Mouse (Mus musculus): ENCODE measurements around the gene Adam23. TPM values are rescaled to one million over a fixed set of nuclear protein-coding genes. Genes with fewer than 3 reads are reported as not detected.

The Adam23 gene
- polyA plus RNA-seq, 1 experiment from 2014 or later, result 13.6 TPM

DNA sequence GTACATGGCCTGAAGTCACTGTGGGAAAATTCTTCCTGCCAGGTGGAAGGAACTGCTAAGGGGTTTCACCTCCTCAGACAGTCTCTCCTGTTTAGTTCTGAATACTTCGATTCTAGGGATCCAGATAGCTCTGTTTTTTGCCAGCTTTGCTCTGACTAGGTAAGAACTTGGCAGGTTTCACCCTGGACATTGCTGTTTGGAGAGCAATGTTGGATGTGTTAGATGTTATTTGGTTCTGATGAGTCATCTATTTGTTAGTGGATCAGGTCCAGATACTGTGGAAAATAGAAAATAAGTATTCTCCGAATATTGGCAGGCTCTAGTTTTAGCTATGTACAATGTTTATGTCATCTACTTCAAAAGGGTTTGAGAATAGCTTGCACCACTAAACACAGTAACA, 41.0 kb downstream of the Adam23 start:
- no peak overlapping the region for H3K4me2 ChIP-seq
- H3K27me3 ChIP-seq, result no peaks in the 10 kb centered on the region
- no peak for ATAC-seq (ENCODE audit: low FRiP score, low read depth)
- H3K4me3 ChIP-seq, result no peak overlapping the region
- H3K4me1 ChIP-seq (replicated peaks), result no peaks in the 10 kb centered on the region
- no peaks in the 10 kb centered on the region; the same call in 1 of the 2 replicates for H3K36me3 ChIP-seq
- H3K9ac ChIP-seq, result no peak overlapping the region
- H3K27ac ChIP-seq (replicated peaks), result no peak overlapping the region
- H3K9me3 ChIP-seq, result no peaks in the 10 kb centered on the region
- WGBS, result 92% methylated on average over 2 of the region's 2 CpGs

DNA sequence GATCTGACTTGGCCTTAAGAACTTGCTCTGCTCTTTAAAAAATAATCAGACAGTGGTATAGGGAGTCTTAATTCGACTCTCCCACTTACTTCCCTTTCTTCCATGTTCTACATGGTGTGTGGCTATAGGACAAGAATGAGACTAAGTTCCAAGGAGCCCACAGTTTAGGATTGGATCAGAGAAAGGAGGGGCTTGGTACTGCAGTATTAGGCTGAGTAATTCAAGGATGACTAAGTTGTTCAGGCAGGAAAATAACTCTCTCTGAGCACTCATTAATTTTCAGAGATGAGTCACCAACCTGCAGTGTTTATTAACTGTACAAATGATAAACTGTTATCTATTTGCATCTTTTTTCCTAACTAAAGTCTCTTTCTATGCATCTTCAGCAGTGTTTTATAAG, 45.3 kb downstream of the Adam23 start:
- Histone ChIP-seq H3K9ac (no peak overlapping the region), H3K36me3 (no peaks in the 10 kb centered on the region; the same call in 1 of the 2 replicates), H3K4me2 (no peak overlapping the region), H3K9me3 (no peaks in the 10 kb centered on the region), H3K27ac (replicated peaks) (no peak overlapping the region), H3K4me3 (no peak overlapping the region), H3K4me1 (replicated peaks) (no peaks in the 10 kb centered on the region), H3K27me3 (no peaks in the 10 kb centered on the region)
- no peak for ATAC-seq (ENCODE audit: low FRiP score, low read depth)
- WGBS, result 63% methylated on average over 1 of the region's 1 CpGs

DNA sequence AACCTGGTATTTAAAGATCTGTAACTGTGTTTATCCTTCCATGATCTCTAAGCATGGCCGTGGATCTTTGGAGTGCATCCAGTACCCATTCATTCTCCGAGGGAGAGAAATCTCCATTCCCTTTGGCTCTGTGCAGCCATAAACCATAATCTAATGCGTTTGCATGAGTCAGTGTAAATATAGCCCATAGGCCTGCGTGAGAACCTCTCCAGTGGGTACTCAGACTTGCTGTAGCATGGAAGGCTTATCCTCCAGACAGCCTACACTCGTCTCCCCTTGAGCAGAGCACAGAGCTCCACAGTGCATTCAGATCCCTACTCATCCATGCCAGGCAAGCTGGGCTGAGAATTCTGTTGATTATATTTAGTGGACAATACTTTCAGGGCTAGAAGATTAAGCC, 47.6 kb downstream of the Adam23 start:
- H3K27me3 ChIP-seq, result no peaks in the 10 kb centered on the region
- H3K4me1 ChIP-seq (replicated peaks), result no peaks in the 10 kb centered on the region
- H3K36me3 ChIP-seq, result no peaks in the 10 kb centered on the region
- 71% methylated on average over 5 of the region's 5 CpGs for whole genome bisulfite sequencing
- no peak overlapping the region for H3K9ac ChIP-seq
- no peak overlapping the region for H3K4me2 ChIP-seq
- no peak overlapping the region for H3K27ac ChIP-seq (replicated peaks)
- no peak overlapping the region for H3K4me3 ChIP-seq
- ATAC-seq (ENCODE audit: low FRiP score, low read depth), result no peak
- no peaks in the 10 kb centered on the region for H3K9me3 ChIP-seq

DNA sequence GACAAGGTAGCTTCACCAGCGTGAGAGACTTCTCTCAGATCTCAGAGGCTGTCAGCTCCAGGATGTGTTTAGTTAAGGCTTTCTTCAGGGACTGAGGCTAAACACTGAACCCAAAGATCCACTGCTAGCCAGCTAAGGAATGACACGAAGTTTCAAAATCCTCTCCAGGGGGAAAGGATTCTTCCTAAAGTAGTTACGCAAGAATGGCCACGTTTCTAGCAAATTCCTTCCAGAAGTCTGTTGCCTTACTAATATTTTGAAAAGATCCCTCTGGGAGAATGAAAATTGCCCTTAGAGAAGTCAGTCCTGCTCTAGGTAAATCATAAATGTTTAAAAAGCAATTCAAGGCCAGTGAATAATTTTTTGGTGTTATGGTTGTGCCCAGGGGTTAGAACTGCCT, 61.7 kb downstream of the Adam23 start:
- Histone ChIP-seq H3K27ac (replicated peaks) (no peak overlapping the region), H3K4me2 (no peak overlapping the region), H3K4me3 (no peak overlapping the region), H3K27me3 (no peaks in the 10 kb centered on the region), H3K9me3 (no peaks in the 10 kb centered on the region), H3K9ac (no peak overlapping the region), H3K36me3 (no peaks in the 10 kb centered on the region), H3K4me1 (replicated peaks) (no peaks in the 10 kb centered on the region)
- ATAC-seq (ENCODE audit: low FRiP score, low read depth), result no peak
- WGBS, result 80% methylated on average over 4 of the region's 4 CpGs

DNA sequence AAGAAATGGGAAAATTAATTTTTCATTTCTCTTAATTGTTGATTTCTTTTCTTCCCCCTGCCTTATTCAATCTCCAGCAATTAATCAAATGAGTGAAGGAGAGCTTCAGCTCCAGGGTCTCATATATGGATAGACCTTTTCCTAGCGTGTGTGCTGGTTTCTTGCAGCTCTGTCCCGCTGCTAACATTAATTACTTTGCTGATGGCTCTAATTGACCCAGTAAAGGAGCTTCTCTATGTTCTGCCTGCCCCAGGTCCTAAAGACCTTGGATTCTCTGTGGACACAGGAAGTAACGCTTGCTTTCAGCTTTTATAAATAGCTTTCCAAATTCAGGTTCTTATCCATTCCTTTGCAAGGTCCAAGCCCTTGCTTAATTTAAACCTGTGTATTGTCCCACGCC, 63.1 kb downstream of the Adam23 start:
- Histone ChIP-seq H3K4me1 (replicated peaks) (no peaks in the 10 kb centered on the region), H3K36me3 (no peaks in the 10 kb centered on the region), H3K27me3 (no peaks in the 10 kb centered on the region), H3K4me3 (no peak overlapping the region), H3K4me2 (no peak overlapping the region), H3K9ac (no peak overlapping the region), H3K27ac (replicated peaks) (no peak overlapping the region), H3K9me3 (no peaks in the 10 kb centered on the region)
- 0 out of 2 replicates have a peak, but pooled peaks have one; percentile 23 for ATAC-seq (ENCODE audit: low FRiP score, low read depth)
- 45% methylated on average over 4 of the region's 4 CpGs for WGBS

DNA sequence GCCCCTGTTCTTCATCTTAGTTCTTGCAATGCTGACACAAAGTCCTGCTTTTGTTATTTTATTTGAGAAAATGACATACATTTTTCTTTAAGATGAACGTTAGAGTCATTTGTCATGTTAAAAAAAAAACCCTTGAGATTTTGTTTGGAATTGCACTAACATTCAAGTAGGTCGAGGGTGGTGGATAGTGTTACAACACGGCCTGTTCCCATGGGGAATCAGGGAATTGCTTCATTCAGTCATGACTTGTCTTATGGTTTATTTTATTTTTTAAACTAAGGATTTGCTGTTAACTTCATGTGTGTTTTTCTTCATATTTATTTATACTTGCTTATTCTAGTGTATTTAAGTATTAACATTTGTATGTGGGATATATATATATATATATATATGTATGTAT, 65.7 kb downstream of the Adam23 start:
- 58% methylated on average over 3 of the region's 3 CpGs for WGBS
- no peak overlapping the region for H3K27ac ChIP-seq (replicated peaks)
- no peaks in the 10 kb centered on the region for H3K4me1 ChIP-seq (replicated peaks)
- no peak for ATAC-seq (ENCODE audit: low FRiP score, low read depth)
- H3K9ac ChIP-seq, result no peak overlapping the region
- no peaks in the 10 kb centered on the region for H3K9me3 ChIP-seq
- H3K36me3 ChIP-seq, result 0 out of 2 replicates have a peak, but pooled peaks cover 3% of the 10 kb centered on the region
- H3K4me2 ChIP-seq, result no peak overlapping the region
- H3K27me3 ChIP-seq, result no peaks in the 10 kb centered on the region
- no peak overlapping the region for H3K4me3 ChIP-seq

DNA sequence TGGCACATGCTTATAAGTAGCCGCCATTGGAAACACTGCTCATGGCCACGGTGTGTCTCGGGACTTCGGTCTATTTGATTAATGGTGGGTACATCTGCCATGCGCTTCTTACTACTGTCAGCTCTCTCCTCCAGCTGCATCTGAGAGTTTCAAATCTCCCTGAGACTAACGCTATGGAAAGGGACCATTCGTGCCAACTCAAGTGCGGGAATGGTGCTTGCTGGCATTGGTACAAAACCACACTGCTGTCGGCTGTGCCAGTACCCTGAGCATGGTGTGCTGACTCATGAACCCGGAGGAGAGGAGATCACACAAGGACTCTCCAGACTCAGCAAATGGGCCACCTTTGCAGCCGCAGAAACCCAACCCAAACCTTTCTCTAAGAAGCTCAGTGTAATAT, 72.1 kb downstream of the Adam23 start:
- Histone ChIP-seq H3K4me1 (replicated peaks) (no peaks in the 10 kb centered on the region), H3K36me3 (0 out of 2 replicates have a peak, but pooled peaks cover 4% of the 10 kb centered on the region), H3K9ac (no peak overlapping the region), H3K27me3 (no peaks in the 10 kb centered on the region), H3K4me2 (no peak overlapping the region), H3K4me3 (no peak overlapping the region), H3K9me3 (no peaks in the 10 kb centered on the region), H3K27ac (replicated peaks) (no peak overlapping the region)
- WGBS, result 65% methylated on average over 11 of the region's 11 CpGs
- no peak for ATAC-seq (ENCODE audit: low FRiP score, low read depth)

DNA sequence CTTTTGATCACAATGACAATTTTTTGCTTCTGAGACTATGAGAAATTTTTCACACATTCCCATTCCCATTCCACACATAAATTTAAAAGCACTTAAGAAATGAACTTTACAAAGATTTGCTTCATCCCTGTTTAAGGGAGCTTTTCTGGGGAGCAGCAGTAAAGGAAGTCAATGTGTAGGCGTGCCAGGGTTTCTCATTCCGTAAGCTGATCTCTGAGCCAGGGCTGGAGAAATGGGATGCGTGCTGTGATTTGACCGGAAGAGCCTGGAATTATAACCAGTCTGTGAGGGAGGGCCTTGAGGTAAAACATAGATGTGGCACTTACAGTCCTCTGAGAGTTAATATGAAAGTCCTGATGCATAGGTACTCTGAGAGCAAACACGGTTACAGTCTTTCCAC, 73.1 kb downstream of the Adam23 start:
- Histone ChIP-seq H3K4me3 (no peak overlapping the region), H3K9ac (no peak overlapping the region), H3K27me3 (no peaks in the 10 kb centered on the region), H3K9me3 (no peaks in the 10 kb centered on the region), H3K27ac (replicated peaks) (no peak overlapping the region), H3K36me3 (0 out of 2 replicates have a peak, but pooled peaks cover 4% of the 10 kb centered on the region), H3K4me2 (no peak overlapping the region), H3K4me1 (replicated peaks) (no peaks in the 10 kb centered on the region)
- ATAC-seq (ENCODE audit: low FRiP score, low read depth), result no peak
- 68% methylated on average over 5 of the region's 5 CpGs for WGBS

DNA sequence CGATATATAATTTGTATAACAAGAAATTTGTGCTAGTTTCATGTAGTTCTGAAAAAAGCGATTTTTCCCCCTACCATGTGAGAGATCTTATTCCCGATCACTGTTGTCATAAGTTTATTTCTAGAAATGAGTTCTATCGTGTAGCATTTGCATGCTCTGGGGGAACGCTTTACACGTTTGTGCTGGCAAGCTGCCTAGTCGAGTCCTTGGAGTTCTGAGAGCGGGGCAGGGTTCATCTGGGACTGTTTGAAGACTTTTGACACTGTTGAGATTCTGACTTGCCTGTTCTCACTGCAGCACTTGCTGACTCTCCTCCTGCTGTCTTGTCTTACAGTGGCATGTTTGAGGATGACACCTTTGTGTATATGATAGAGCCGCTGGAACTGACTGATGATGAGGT, 84.2 kb downstream of the Adam23 start:
- H3K27ac ChIP-seq (replicated peaks), result no peak overlapping the region
- no peak overlapping the region for H3K9ac ChIP-seq
- H3K27me3 ChIP-seq, result no peaks in the 10 kb centered on the region
- no peak overlapping the region for H3K4me3 ChIP-seq
- peaks cover 7% of the 10 kb centered on the region for H3K4me1 ChIP-seq (replicated peaks)
- H3K36me3 ChIP-seq, result no peaks in the 10 kb centered on the region; the same call in 1 of the 2 replicates
- no peak overlapping the region for H3K4me2 ChIP-seq
- 76% methylated on average over 9 of the region's 9 CpGs for WGBS
- H3K9me3 ChIP-seq, result no peaks in the 10 kb centered on the region
- ATAC-seq (ENCODE audit: low FRiP score, low read depth), result no peak

DNA sequence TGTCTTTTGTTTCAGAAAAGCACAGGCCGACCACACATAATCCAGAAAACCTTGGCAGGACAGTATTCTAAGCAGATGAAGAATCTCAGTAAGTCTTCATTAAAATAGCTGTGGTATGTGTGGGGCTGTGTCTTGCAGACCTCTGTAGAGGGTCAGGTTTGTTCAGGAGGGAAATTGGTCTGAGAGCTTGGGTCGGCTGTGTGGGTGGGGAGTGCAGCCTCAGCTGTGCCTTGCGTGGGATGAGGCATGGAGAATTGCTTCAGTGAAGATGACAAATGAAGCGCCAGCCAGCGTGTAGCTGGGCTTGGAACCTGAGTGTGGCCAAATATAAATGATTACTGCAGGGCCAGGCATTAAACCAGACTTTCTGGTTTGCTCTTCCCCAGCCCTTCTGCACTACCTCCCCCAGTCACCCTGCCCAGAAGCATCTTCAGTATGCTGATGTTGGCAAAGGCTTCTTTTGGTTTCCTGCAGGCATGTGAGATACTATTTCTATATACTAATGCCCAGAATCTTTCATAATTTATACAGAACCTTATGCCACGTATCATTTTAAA, 88.7 kb downstream of the Adam23 start:
- no peak overlapping the region for H3K4me3 ChIP-seq
- ATAC-seq (ENCODE audit: low FRiP score, low read depth), result 0 out of 2 replicates have a peak, but pooled peaks have one; percentile 34
- H3K27me3 ChIP-seq, result no peaks in the 10 kb centered on the region
- 40% methylated on average over 6 of the region's 6 CpGs for WGBS
- peaks cover 7% of the 10 kb centered on the region for H3K4me1 ChIP-seq (replicated peaks)
- no peak overlapping the region for H3K9ac ChIP-seq
- no peaks in the 10 kb centered on the region for H3K36me3 ChIP-seq
- H3K27ac ChIP-seq (replicated peaks), result no peak overlapping the region
- no peaks in the 10 kb centered on the region for H3K9me3 ChIP-seq
- H3K4me2 ChIP-seq, result no peak overlapping the region

DNA sequence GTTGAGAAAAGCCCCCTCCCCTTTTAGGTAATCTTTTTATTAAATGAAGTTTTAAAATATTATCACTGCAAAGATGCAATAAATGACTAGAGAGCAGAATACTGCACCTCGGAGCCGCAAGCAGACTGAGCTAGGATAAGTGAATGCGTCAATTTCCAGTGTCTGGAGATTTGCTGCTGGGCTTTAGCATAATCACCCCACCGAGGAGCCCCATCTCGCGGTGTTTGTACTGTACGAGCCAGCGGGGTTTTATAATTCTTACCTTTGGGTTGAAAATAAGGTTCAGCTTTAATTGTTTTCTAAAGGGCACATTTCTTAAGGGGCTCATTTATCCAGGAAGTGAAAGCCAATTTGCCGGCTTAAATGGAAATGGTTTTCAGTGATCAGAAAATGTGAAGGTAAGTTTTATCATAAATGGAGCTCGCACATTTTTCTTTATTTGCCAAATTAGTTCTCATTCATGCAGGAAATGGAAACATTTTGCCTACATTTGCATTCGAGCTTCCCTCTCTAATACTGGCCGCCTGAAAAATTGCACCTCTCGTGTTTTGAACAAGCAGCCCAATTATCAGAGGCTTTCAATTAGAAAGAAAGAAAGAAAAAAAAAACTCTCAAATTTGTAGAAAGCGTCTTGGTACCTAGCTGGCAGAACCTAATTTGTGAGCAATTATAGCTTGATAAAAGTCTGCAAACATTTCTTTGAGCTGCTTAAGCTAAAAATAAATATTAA, 94.4 kb downstream of the Adam23 start:
- Histone ChIP-seq H3K9ac (no peak overlapping the region), H3K27ac (replicated peaks) (no peak overlapping the region; the same call in 1 of the 2 replicates), H3K4me1 (replicated peaks) (peaks cover 7% of the 10 kb centered on the region; the same call in 1 of the 2 replicates), H3K9me3 (no peaks in the 10 kb centered on the region), H3K27me3 (no peaks in the 10 kb centered on the region), H3K4me3 (no peak overlapping the region), H3K4me2 (peak overlapping the region; percentile 38), H3K36me3 (no peaks in the 10 kb centered on the region)
- WGBS, result 35% methylated on average over 14 of the region's 14 CpGs
- ATAC-seq (ENCODE audit: low FRiP score, low read depth), result peak; percentile 76

DNA sequence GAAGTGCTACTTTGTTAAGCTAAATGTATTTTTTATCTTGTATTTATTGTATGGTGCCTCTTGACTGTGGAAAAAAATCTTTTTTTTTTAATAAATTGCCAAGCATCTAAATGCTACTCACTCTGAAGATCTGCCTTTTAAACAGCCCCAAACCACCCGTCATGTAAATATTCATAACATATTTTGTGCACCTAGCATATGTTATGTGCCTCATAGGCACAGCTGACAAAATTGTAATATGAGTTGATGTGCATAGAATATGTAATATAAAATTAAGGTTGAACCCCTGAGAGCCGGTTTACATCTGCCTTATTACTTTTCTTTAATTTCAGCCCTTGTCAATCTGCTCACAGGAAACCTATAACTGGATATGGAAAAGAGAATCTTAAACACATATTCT, 98.4 kb downstream of the Adam23 start:
- Histone ChIP-seq H3K27ac (replicated peaks) (no peak overlapping the region), H3K4me3 (no peak overlapping the region), H3K4me2 (no peak overlapping the region), H3K4me1 (replicated peaks) (peaks cover 7% of the 10 kb centered on the region; the same call in 1 of the 2 replicates), H3K9ac (no peak overlapping the region), H3K36me3 (0 out of 2 replicates have a peak, but pooled peaks cover 4% of the 10 kb centered on the region), H3K9me3 (no peaks in the 10 kb centered on the region), H3K27me3 (no peaks in the 10 kb centered on the region)
- no peak for ATAC-seq (ENCODE audit: low FRiP score, low read depth)
- 53% methylated on average over 2 of the region's 2 CpGs for WGBS
